Mouse (Mus musculus) testis, postnatal 10 days (tissue): ENCODE results near the gene Rftn2.

Experiments
- DNase-seq: peaks from one replicate; pipeline ENCODE4 v3.0.0; 2021; ENCODE audit warnings: low spot score

The Rftn2 gene

GRCm38 (mm10) chr1:55211081-55211480 lies 15.5 kb downstream of the Rftn2 start:
- DNase-seq, result peak; percentile 41

GRCm38 (mm10) chr1:55210202-55210965 lies 16.2 kb downstream of the Rftn2 start:
- DNase-seq, result no peak

DNA sequence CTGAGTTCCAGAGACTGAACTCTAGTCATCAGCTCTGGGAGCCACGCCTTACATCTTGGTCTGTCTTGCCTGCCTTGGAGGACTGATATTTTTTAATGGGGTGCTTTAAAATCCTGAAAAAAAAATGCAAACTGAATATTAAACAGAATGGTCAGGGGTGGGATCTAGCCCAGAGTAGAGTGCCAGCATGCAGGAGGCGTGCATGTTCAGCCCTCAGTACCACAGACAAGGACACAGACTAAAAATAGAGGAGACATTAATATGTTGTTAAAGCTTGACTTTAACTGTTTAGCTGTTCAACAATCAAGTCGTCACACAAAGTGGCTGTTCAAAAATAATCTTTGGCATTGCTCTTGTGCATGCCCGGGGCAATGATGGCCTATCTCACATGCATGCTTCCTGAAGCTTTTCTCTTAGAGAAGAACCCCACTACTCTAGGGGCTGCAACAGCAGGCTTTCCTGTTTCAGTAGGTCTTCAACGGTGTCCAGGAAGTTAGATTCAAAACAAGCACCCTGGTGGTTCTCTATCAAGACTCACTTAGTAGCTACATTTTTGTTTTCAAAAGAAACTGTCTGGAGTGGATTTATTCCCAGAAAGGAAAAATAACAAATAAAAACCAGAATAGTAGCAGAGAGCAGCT lies 18.0 kb downstream of the Rftn2 start:
- DNase-seq, result no peak

GRCm38 (mm10) chr1:55207561-55207960 lies 19.0 kb downstream of the Rftn2 start:
- DNase-seq, result no peak

- no peak for DNase-seq
Measured at GRCm38 (mm10) chr1:55205808-55206327, 20.7 kb downstream of the Rftn2 start.

- peak; percentile 60 for DNase-seq
Measured at GRCm38 (mm10) chr1:55201850-55202752, 24.5 kb downstream of the Rftn2 start.

DNA sequence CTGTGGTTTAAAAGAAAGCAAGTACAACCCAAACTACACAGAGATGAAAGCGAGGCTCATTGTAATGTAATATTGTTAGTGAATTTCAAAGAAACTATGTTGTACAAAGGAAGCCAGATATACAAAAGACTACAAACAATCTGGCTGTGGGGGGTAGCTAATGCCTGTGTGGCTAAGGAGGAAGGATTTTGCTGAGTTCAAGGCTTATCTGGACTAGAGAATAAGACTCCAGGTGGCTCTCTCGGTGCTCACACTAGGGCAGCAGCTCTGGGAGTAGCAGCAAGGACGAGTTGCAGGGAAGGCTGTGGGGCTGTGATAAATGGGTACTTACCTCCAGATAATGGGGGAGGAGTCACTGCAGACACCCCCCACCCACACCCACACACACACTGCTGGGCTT lies 27.9 kb downstream of the Rftn2 start:
- no peak for DNase-seq

- DNase-seq, result no peak
Measured at GRCm38 (mm10) chr1:55196327-55197003, 30.1 kb downstream of the Rftn2 start.

DNA sequence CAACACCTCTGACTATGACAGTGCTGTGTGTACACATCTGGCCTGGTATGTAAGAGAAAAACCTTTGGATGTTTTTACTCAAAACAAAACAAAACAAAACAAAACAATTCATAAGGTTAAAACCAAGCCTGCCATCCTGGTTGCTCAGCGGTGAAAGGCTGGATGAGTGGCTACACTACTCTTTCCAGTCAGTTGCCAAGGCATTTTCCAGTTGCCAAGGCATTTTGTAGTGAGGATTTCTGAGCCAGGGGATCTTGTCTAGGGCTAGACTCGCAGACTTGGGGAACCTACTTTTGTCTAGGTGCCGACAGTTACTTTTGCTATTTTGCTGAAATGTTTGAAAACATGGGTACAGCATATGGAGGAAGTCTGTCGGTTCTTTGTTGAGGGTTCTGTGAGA lies 31.6 kb downstream of the Rftn2 start:
- no peak for DNase-seq

GRCm38 (mm10) chr1:55194064-55194915 lies 32.3 kb downstream of the Rftn2 start:
- DNase-seq, result no peak

GRCm38 (mm10) chr1:55193316-55193715 lies 33.3 kb downstream of the Rftn2 start:
- DNase-seq, result peak; percentile 61

DNA sequence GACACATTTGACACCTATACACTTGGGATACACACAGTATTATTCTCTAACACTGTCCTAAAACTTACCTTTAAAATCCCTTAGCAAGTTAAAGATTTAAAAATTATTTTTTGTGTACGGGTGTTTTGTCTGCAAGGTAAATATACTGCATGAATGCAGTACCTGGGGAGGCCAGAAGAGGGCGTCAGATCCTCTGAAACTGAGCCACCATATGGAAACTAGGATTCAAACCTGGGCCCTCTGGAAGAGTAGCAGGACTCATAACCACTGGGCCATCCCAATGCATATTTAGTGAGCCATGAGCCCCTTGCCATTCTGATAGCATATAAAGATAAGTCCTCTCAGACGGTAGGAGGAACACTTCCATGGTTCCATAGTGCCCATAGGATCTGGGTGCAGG lies 33.8 kb downstream of the Rftn2 start:
- peak; percentile 68 for DNase-seq

GRCm38 (mm10) chr1:55192015-55192414 lies 34.6 kb downstream of the Rftn2 start:
- DNase-seq, result no peak

DNA sequence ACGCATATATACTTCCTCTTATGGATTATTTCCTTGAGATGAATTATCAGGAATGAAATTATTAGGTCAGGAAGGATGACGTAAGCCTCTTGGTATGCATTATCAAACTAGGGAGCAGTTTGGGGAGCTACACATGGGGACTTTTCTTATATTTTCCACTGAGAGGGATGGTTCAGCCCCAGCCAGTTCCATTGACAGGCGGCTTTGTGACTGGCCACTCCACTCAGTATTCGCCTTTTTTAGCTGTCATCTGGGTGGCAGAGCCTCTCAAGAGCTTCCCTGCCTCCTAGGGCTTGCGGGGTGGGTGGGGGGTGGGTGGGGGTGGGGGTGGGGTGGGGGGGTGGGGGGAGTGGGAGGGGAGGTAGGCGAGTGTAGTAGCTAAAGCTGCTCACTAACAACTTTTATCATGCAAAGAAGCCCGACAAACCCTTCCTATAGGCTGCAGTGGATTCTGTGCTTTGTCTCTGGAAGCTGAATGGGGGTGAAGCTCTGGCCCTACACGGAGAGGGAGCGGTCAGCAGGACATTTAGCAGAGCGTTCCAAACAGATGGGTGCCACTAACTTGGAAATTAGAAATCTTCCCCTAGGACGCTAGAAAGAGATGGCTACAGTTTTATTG lies 39.9 kb downstream of the Rftn2 start:
- DNase-seq, result no peak

- no peak for DNase-seq
Measured at GRCm38 (mm10) chr1:55185718-55186117, 40.9 kb downstream of the Rftn2 start.

- no peak for DNase-seq
Measured at GRCm38 (mm10) chr1:55182392-55182791, 44.2 kb downstream of the Rftn2 start.

DNA sequence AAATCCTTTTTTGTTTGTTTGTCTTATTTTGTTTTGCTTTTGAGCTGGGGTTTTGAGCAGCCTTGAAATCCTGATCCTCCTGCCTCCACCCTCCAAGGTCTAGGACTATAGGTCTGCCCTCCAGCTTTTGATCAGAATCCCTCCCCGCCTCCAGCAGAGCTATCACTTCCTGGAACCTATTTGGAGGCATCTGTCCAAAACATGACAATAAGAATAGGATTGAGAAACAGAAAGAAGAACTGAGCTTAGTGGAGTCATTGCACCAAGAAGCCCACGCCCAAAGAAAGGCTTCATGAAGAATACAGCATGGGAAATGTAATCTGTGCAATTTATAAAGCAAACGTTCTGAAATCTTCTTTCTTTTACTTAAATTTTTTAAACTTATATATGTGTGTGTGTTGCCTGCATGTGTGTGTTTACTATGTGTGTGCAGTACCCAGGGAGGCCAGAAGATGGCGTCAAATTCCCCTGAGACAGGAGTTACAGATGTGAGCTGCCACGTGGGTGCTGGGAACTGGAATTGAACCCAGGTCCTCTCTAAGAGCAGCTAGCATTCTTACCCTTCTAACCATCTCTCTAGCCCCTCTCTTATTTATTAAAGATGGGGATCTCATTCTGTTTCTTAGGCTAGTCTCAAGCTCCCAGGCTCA lies 46.5 kb downstream of the Rftn2 start:
- no peak for DNase-seq

- no peak for DNase-seq
Measured at GRCm38 (mm10) chr1:55174558-55175034, 52.0 kb downstream of the Rftn2 start.

DNA sequence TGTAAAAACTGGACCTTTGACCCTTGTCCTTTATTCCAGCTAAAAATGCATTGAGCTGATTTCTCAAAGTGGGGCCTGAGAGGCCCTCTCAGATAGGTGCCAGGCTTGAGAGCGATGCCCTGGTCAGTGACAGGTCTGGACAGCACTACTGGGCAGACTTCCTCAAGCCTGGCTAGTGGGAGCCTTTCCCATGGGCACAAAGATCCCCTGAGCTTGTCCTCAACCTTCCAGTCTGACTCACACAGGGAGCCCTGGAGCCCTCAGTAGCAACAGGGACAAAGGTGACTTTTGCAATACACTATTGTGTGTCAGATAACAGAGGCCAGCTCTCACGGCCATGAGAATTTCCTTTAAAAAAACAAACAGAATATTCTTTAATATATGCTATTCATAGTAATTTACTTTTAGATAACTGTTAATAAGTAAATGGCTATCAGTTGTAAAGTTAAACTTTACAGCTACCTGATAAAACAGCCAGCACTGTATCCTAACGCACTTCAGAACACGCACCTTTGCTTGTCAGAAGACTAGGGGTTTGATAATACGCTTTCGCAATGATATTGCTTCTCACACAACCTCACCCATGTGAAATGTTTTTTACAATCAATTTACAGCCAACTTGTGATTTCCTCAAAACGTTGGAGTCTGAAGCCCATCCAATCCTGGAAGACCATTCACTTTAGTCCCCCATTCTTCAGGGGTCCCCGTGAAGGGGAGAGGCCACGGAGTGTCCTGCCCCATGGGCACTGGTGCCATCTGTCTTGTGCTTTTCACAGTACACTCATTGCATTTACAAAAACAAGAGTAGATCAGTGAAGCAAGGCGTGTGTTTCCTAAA lies 52.6 kb downstream of the Rftn2 start:
- no peak for DNase-seq
